Mouse (Mus musculus): Measurements from ENCODE around the gene Fam214a. TPM values are rescaled to one million over a fixed set of nuclear protein-coding genes. Genes with fewer than 3 reads are reported as not detected.
A peak's percentile ranks its signal among the peaks of the same experiment; 100 is the strongest.

Fam214a gene
- 14.3 and 15.4 TPM in 2 replicates for polyA plus RNA-seq (2014; fragmentation: Nextera tagmentation; extraction: Ambion mirVana)

- peak within 1 kb of the TSS; percentile 90 to 97 for H3K27ac ChIP-seq (replicated peaks in 1 of 2; ENCODE audit: control insufficient read depth in 1 of 2, insufficient read depth in 1 of 2, low read depth in 2 of 2, low read length in 2 of 2)
- no peaks in the 10 kb centered on the region for H3K9me3 ChIP-seq (ENCODE audit: control insufficient read depth, low read length)
- H3K4me1 ChIP-seq (ENCODE audit: control insufficient read depth in 2 of 2, insufficient read depth in 2 of 2, low read length in 2 of 2) = peaks cover 0 to 13% of the 10 kb centered on the region in 2 experiments; a peak in 2 of 4 replicates
- H3K4me3 ChIP-seq (ENCODE audit: control insufficient read depth in 1 of 2, insufficient read depth in 1 of 2, low read depth in 1 of 2, low read length in 2 of 2) = peak within 1 kb of the TSS; percentile 95 to 97
- WGBS = under 1% methylated on average over 50 of the region's 59 CpGs
- H3K27me3 ChIP-seq (ENCODE audit: control insufficient read depth, insufficient read depth, low read length) = no peaks in the 10 kb centered on the region
- peak within 1 kb of the TSS; percentile 93 for H3K9ac ChIP-seq (ENCODE audit: low read length)
- peak within 1 kb of the TSS; percentile 86 for H3K4me2 ChIP-seq (ENCODE audit: low read length)
- ATAC-seq (ENCODE audit: insufficient number of reproducible peaks, insufficient read depth, low FRiP score, low read depth) = peak; percentile 92
- H3K36me3 ChIP-seq (ENCODE audit: control insufficient read depth, insufficient read depth, low read length) = peaks cover 6% of the 10 kb centered on the region; the same call in 1 of the 2 replicates
Measured at GRCm38 (mm10) chr9:74952756-74953247, at the start of gene Fam214a. Gene Fam214a (plus strand): TSS chr9:74952884.

- Histone ChIP-seq H3K27me3 (ENCODE audit: control insufficient read depth, insufficient read depth, low read length) (no peaks in the 10 kb centered on the region), H3K4me2 (ENCODE audit: low read length) (no peak overlapping the region), H3K36me3 (ENCODE audit: control insufficient read depth, insufficient read depth, low read length) (no peaks in the 10 kb centered on the region), H3K4me3 (ENCODE audit: control insufficient read depth in 1 of 2, insufficient read depth in 1 of 2, low read depth in 1 of 2, low read length in 2 of 2) (no peak overlapping the region), H3K9ac (ENCODE audit: low read length) (no peak overlapping the region), H3K4me1 (ENCODE audit: control insufficient read depth in 2 of 2, insufficient read depth in 2 of 2, low read length in 2 of 2) (peaks cover 9 to 10% of the 10 kb centered on the region in 2 experiments; a peak in 3 of 4 replicates), H3K27ac (replicated peaks in 1 of 2; ENCODE audit: control insufficient read depth in 1 of 2, insufficient read depth in 1 of 2, low read depth in 2 of 2, low read length in 2 of 2) (no peak overlapping the region), H3K9me3 (ENCODE audit: control insufficient read depth, low read length) (no peaks in the 10 kb centered on the region)
- no peak for ATAC-seq (ENCODE audit: insufficient number of reproducible peaks, insufficient read depth, low FRiP score, low read depth)
- WGBS = 7% methylated on average over 7 of the region's 7 CpGs
Measured at GRCm38 (mm10) chr9:74904866-74905508, 47.7 kb upstream of the Fam214a start.

DNA sequence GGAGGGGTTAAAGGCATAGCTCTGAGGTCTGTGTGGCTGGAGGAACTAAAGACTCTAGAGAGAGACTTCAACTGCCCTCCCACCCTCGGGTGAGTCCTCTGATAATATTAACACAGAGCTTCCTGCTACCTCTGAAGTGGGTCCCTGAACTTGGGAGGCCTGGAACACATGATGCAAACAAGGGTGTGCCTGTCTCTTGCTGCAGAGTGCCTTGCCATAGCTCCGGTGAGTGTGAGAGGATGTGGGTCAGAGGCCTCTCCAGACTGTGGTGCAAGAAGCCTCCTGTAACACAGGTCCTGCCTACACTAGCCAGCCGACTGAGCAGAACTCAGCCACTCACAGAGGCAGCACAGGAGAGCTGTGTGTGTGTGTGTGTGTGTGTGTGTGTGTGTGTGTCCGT lies 45.7 kb upstream of the Fam214a start:
- Histone ChIP-seq H3K9ac (ENCODE audit: low read length) (no peak overlapping the region), H3K27me3 (ENCODE audit: control insufficient read depth, insufficient read depth, low read length) (no peaks in the 10 kb centered on the region), H3K9me3 (ENCODE audit: control insufficient read depth, low read length) (no peaks in the 10 kb centered on the region), H3K36me3 (ENCODE audit: control insufficient read depth, insufficient read depth, low read length) (no peaks in the 10 kb centered on the region), H3K27ac (replicated peaks in 1 of 2; ENCODE audit: control insufficient read depth in 1 of 2, insufficient read depth in 1 of 2, low read depth in 2 of 2, low read length in 2 of 2) (no peak overlapping the region), H3K4me3 (ENCODE audit: control insufficient read depth in 1 of 2, insufficient read depth in 1 of 2, low read depth in 1 of 2, low read length in 2 of 2) (no peak overlapping the region), H3K4me1 (ENCODE audit: control insufficient read depth in 2 of 2, insufficient read depth in 2 of 2, low read length in 2 of 2) (peaks cover 13 to 15% of the 10 kb centered on the region in 2 experiments), H3K4me2 (ENCODE audit: low read length) (no peak overlapping the region)
- 23% methylated on average over 4 of the region's 4 CpGs for WGBS
- no peak for ATAC-seq (ENCODE audit: insufficient number of reproducible peaks, insufficient read depth, low FRiP score, low read depth)

GRCm38 (mm10) chr9:74909245-74909644 lies 43.4 kb upstream of the Fam214a start:
- peak overlapping the region; percentile 48; the same call in 1 of the 2 replicates for H3K9ac ChIP-seq (ENCODE audit: low read length)
- no peaks in the 10 kb centered on the region for H3K27me3 ChIP-seq (ENCODE audit: control insufficient read depth, insufficient read depth, low read length)
- H3K4me2 ChIP-seq (ENCODE audit: low read length) = 0 out of 2 replicates have a peak overlapping the region, but pooled peaks have one; percentile 20
- ATAC-seq (ENCODE audit: insufficient number of reproducible peaks, insufficient read depth, low FRiP score, low read depth) = peak; percentile 56; the same call in 1 of the 2 replicates
- no peaks in the 10 kb centered on the region for H3K36me3 ChIP-seq (ENCODE audit: control insufficient read depth, insufficient read depth, low read length)
- H3K4me1 ChIP-seq (ENCODE audit: control insufficient read depth in 2 of 2, insufficient read depth in 2 of 2, low read length in 2 of 2) = peaks cover 17 to 22% of the 10 kb centered on the region in 2 experiments
- no peaks in the 10 kb centered on the region for H3K9me3 ChIP-seq (ENCODE audit: control insufficient read depth, low read length)
- H3K4me3 ChIP-seq (ENCODE audit: control insufficient read depth in 1 of 2, insufficient read depth in 1 of 2, low read depth in 1 of 2, low read length in 2 of 2) = no peak overlapping the region
- H3K27ac ChIP-seq (replicated peaks in 1 of 2; ENCODE audit: control insufficient read depth in 1 of 2, insufficient read depth in 1 of 2, low read depth in 2 of 2, low read length in 2 of 2) = peak overlapping the region; percentile 32 to 39; a peak in 2 of 4 replicates
- WGBS = 43% methylated on average over 15 of the region's 15 CpGs

- ATAC-seq (ENCODE audit: insufficient number of reproducible peaks, insufficient read depth, low FRiP score, low read depth) = no peak
- no peak overlapping the region for H3K4me3 ChIP-seq (ENCODE audit: control insufficient read depth in 1 of 2, insufficient read depth in 1 of 2, low read depth in 1 of 2, low read length in 2 of 2)
- H3K27me3 ChIP-seq (ENCODE audit: control insufficient read depth, insufficient read depth, low read length) = no peaks in the 10 kb centered on the region
- no peak overlapping the region for H3K9ac ChIP-seq (ENCODE audit: low read length)
- 74% methylated on average over 6 of the region's 6 CpGs for WGBS
- H3K4me1 ChIP-seq (ENCODE audit: control insufficient read depth in 2 of 2, insufficient read depth in 2 of 2, low read length in 2 of 2) = peaks cover 17 to 22% of the 10 kb centered on the region in 2 experiments
- no peak overlapping the region for H3K27ac ChIP-seq (replicated peaks in 1 of 2; ENCODE audit: control insufficient read depth in 1 of 2, insufficient read depth in 1 of 2, low read depth in 2 of 2, low read length in 2 of 2)
- H3K4me2 ChIP-seq (ENCODE audit: low read length) = no peak overlapping the region
- no peaks in the 10 kb centered on the region for H3K36me3 ChIP-seq (ENCODE audit: control insufficient read depth, insufficient read depth, low read length)
- no peaks in the 10 kb centered on the region for H3K9me3 ChIP-seq (ENCODE audit: control insufficient read depth, low read length)
Measured at GRCm38 (mm10) chr9:74910226-74910759, 42.4 kb upstream of the Fam214a start.

DNA sequence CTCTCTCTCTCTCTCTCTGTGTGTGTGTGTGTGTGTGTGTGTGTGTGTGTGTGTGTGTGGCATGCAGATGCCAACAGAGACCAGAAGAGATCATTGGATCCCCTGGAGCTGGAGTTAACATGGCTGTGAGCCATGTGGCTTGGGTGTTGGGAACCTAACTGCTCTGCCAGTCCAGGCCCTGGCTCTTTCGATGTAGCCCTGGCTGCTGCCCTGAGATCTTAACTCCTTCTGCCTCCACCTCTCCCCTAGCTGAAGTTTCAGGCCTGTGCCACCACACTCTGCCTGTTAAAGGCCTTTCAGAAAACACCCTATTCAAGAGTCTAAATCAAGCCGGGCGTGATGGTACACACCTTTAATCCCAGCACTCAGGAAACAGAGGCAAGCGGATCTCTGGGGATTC lies 41.3 kb upstream of the Fam214a start:
- Histone ChIP-seq H3K9ac (ENCODE audit: low read length) (no peak overlapping the region), H3K27me3 (ENCODE audit: control insufficient read depth, insufficient read depth, low read length) (no peaks in the 10 kb centered on the region), H3K9me3 (ENCODE audit: control insufficient read depth, low read length) (no peaks in the 10 kb centered on the region), H3K4me1 (ENCODE audit: control insufficient read depth in 2 of 2, insufficient read depth in 2 of 2, low read length in 2 of 2) (peaks cover 17 to 22% of the 10 kb centered on the region in 2 experiments), H3K27ac (replicated peaks in 1 of 2; ENCODE audit: control insufficient read depth in 1 of 2, insufficient read depth in 1 of 2, low read depth in 2 of 2, low read length in 2 of 2) (peak overlapping the region; percentile 10 to 47; a peak in 1 of 4 replicates), H3K4me2 (ENCODE audit: low read length) (no peak overlapping the region), H3K4me3 (ENCODE audit: control insufficient read depth in 1 of 2, insufficient read depth in 1 of 2, low read depth in 1 of 2, low read length in 2 of 2) (no peak overlapping the region), H3K36me3 (ENCODE audit: control insufficient read depth, insufficient read depth, low read length) (no peaks in the 10 kb centered on the region)
- WGBS = 76% methylated on average over 4 of the region's 4 CpGs
- ATAC-seq (ENCODE audit: insufficient number of reproducible peaks, insufficient read depth, low FRiP score, low read depth) = no peak

- Histone ChIP-seq H3K4me1 (ENCODE audit: control insufficient read depth in 2 of 2, insufficient read depth in 2 of 2, low read length in 2 of 2) (peaks cover 17 to 23% of the 10 kb centered on the region in 2 experiments), H3K9ac (ENCODE audit: low read length) (no peak overlapping the region), H3K4me2 (ENCODE audit: low read length) (no peak overlapping the region), H3K9me3 (ENCODE audit: control insufficient read depth, low read length) (no peaks in the 10 kb centered on the region), H3K4me3 (ENCODE audit: control insufficient read depth in 1 of 2, insufficient read depth in 1 of 2, low read depth in 1 of 2, low read length in 2 of 2) (no peak overlapping the region), H3K36me3 (ENCODE audit: control insufficient read depth, insufficient read depth, low read length) (no peaks in the 10 kb centered on the region), H3K27ac (replicated peaks in 1 of 2; ENCODE audit: control insufficient read depth in 1 of 2, insufficient read depth in 1 of 2, low read depth in 2 of 2, low read length in 2 of 2) (peak overlapping the region in 1 of 2 experiments; percentile 47; a peak in 1 of 4 replicates), H3K27me3 (ENCODE audit: control insufficient read depth, insufficient read depth, low read length) (no peaks in the 10 kb centered on the region)
- WGBS = 55% methylated on average over 2 of the region's 2 CpGs
- ATAC-seq (ENCODE audit: insufficient number of reproducible peaks, insufficient read depth, low FRiP score, low read depth) = no peak
Measured at GRCm38 (mm10) chr9:74911919-74912318, 40.8 kb upstream of the Fam214a start.

All from heart, embryonic 14.5 days (tissue).